Mouse (Mus musculus) C2C12 (cell line): ENCODE measurements around the gene Bbox1.

Source experiments
- CTCF ChIP-seq: IDR thresholded peaks from one replicate; pipeline ENCODE4 v1.5.1; 2011; ENCODE audit not compliant: control insufficient read depth, insufficient read depth, insufficient read length
- FOSL1 ChIP-seq: IDR thresholded peaks from one replicate; pipeline ENCODE4 v1.8.0; 2011; ENCODE audit warnings: mild to moderate bottlenecking, low read length; ENCODE audit not compliant: poor library complexity, insufficient read depth, severe bottlenecking
- MAX ChIP-seq: IDR thresholded peaks from one replicate; pipeline ENCODE4 v1.6.1; 2011; ENCODE audit warnings: mild to moderate bottlenecking, control low read depth
- MYOG ChIP-seq: IDR thresholded peaks from one replicate; pipeline ENCODE4 v1.6.1; 2011; ENCODE audit not compliant: control insufficient read depth, insufficient read length; ENCODE audit errors: extremely low read depth

DNA sequence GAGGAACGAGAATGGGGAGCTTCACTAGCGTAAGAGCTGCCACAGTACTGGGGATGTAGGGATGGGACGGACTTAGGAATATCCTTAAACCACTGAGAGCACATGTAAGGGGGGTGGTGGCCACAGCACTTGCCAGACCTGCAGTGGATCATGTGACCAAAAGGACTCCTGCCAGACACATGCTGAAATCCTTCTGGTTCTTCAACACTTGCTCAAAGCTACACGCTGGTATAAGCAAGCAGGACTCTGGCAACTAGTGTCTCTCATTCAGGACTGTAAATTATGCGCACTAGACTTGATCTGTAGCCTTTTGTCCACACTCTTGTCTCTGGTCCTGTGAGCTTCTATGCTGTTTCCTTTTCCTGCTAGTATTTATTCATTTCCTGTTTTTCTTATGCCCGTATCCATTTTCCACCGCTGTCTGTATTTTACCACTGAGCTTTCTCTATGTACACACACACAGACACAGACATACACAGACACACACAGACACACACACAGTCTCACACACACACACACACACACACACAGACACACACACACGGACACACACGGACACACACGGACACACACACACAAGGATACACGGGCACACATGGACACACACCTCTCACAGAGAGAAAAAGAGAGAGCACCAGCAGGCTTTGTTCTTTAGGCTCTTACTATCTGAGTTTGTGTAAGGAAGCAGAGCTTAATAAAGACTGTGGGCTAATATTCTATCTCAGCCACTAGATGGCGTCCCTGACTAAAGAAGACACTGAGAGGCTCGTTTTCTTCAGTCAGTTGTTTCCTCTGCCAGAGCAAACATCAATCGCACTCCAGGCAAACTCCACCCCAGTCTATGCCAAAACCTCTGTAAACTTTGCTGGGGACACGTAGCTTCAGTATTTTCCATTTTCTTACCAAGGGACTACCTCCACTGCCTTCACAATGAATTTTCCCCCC is 84.9 kb downstream of the Bbox1 start:
- no peak for TF ChIP-seq CTCF
- TF ChIP-seq MAX: no peak
- TF ChIP-seq FOSL1: no peak
- no peak for TF ChIP-seq MYOG
